Mouse (Mus musculus): Measurements from ENCODE around the gene Plpp7. TPM values are rescaled to one million over a fixed set of nuclear protein-coding genes. Genes with fewer than 3 reads are reported as not detected.
A peak's percentile ranks its signal among the peaks of the same experiment; 100 is the strongest.

Gene Plpp7
- total and polyA plus RNA-seq, 3 experiments, result 0.25 TPM; not detected in 2

- H3K4me1 ChIP-seq (ENCODE audit: control insufficient read depth in 1 of 2, insufficient read depth in 2 of 2), result peaks cover 24 to 54% of the 10 kb centered on the region in 2 experiments
- H3K4me3 ChIP-seq (replicated peaks in 1 of 3; ENCODE audit: low read depth in 2 of 3, low read length in 2 of 3, poor library complexity in 1 of 3), result peak overlapping the region; percentile 40 to 41 (median 40)
- in situ Hi-C loops (cut with MboI; ENCODE audit: low pct_ligation_motif_present, low pct_unique_long_range_greater_than_20kb, low sequenced_read_pairs) (no loop called here), dilution Hi-C loops (cut with MboI; ENCODE audit: extremely low pct_ligation_motif_present, extremely low pct_unique_long_range_greater_than_20kb, low sequenced_read_pairs) (no loop called here)
- H3K4me2 ChIP-seq (ENCODE audit: insufficient read depth, low read depth, poor library complexity, severe bottlenecking), result peak overlapping the region; percentile 87
- no peak for DNase-seq (ENCODE audit: extremely low read depth)
- H3K27me3 ChIP-seq (replicated peaks), result no peaks in the 10 kb centered on the region
- TF ChIP-seq ZMIZ1 (IDR thresholded peaks at IDR 0.05; ENCODE audit: low read depth, low read length), result no peak
- peak; percentile 64 for TF ChIP-seq MAZ (IDR thresholded peaks at IDR 0.05; ENCODE audit: low read depth, low read length)
- TF ChIP-seq JUND (conservative IDR thresholded peaks at IDR 0.05; ENCODE audit: low read depth, low read length), result no peak
- peak; percentile 75; the same call in 1 of the 2 replicates for TF ChIP-seq MEF2A (IDR thresholded peaks at IDR 0.05; ENCODE audit: borderline replicate concordance, low read depth, low read length)
- TF ChIP-seq IRF4 (IDR thresholded peaks at IDR 0.05; ENCODE audit: low read depth, low read length), result peak; percentile 91
- peak; percentile 56 for TF ChIP-seq EP300 (IDR thresholded peaks at IDR 0.05; ENCODE audit: low read length)
- no peak for TF ChIP-seq ZKSCAN1 (IDR thresholded peaks at IDR 0.05; ENCODE audit: borderline replicate concordance, low read depth, low read length)
- peak; percentile 51 for TF ChIP-seq BHLHE40 (IDR thresholded peaks at IDR 0.05; ENCODE audit: low read depth, low read length)
- TF ChIP-seq MXI1 (IDR thresholded peaks at IDR 0.05; ENCODE audit: low read depth, low read length), result peak; percentile 17; the same call in 1 of the 2 replicates
- no peak; the same call in 1 of the 2 replicates for TF ChIP-seq TCF12 (IDR thresholded peaks at IDR 0.05; ENCODE audit: low read depth, low read length)
- TF ChIP-seq ETS1 (conservative IDR thresholded peaks at IDR 0.05; ENCODE audit: low read depth, low read length), result peak; percentile 48
- peaks cover 3% of the 10 kb centered on the region for H3K9me3 ChIP-seq (replicated peaks; ENCODE audit: low read length)
- peaks cover 93% of the 10 kb centered on the region for H3K79me2 ChIP-seq (replicated peaks; ENCODE audit: control insufficient read depth, extremely low read depth, insufficient read depth, poor library complexity, severe bottlenecking)
- peak overlapping the region; percentile 84 for H3K9ac ChIP-seq (ENCODE audit: insufficient read depth, low read depth)
- H3K36me3 ChIP-seq (replicated peaks in 1 of 2; ENCODE audit: control insufficient read depth in 1 of 2, insufficient read depth in 1 of 2, low read length in 1 of 2), result peaks cover 0 to 39% of the 10 kb centered on the region in 2 experiments
- H3K27ac ChIP-seq (ENCODE audit: insufficient read depth, low read depth), result peak overlapping the region; percentile 72
Measured at GRCm38 (mm10) chr2:32155614-32156013, 60.3 kb downstream of the Plpp7 start.

- H3K36me3 ChIP-seq (replicated peaks in 1 of 2; ENCODE audit: control insufficient read depth in 1 of 2, insufficient read depth in 1 of 2, low read length in 1 of 2), result peaks cover 0 to 47% of the 10 kb centered on the region in 2 experiments
- H3K4me3 ChIP-seq (replicated peaks in 1 of 3; ENCODE audit: low read depth in 2 of 3, low read length in 2 of 3, poor library complexity in 1 of 3), result peak overlapping the region in 2 of 3 experiments; percentile 0 to 41
- peak overlapping the region; percentile 87 for H3K4me2 ChIP-seq (ENCODE audit: insufficient read depth, low read depth, poor library complexity, severe bottlenecking)
- peak overlapping the region; percentile 84; the same call in 1 of the 2 replicates for H3K9ac ChIP-seq (ENCODE audit: insufficient read depth, low read depth)
- H3K9me3 ChIP-seq (replicated peaks; ENCODE audit: low read length), result peaks cover 5% of the 10 kb centered on the region
- in situ Hi-C loops (cut with MboI; ENCODE audit: low pct_ligation_motif_present, low pct_unique_long_range_greater_than_20kb, low sequenced_read_pairs) (no loop called here), dilution Hi-C loops (cut with MboI; ENCODE audit: extremely low pct_ligation_motif_present, extremely low pct_unique_long_range_greater_than_20kb, low sequenced_read_pairs) (no loop called here)
- peaks cover 29 to 61% of the 10 kb centered on the region in 2 experiments for H3K4me1 ChIP-seq (ENCODE audit: control insufficient read depth in 1 of 2, insufficient read depth in 2 of 2)
- DNase-seq (ENCODE audit: extremely low read depth), result no peak
- H3K27ac ChIP-seq (ENCODE audit: insufficient read depth, low read depth), result peak overlapping the region; percentile 49; the same call in 1 of the 2 replicates
- H3K27me3 ChIP-seq (replicated peaks), result no peaks in the 10 kb centered on the region
- TF ChIP-seq ELF1 (IDR thresholded peaks at IDR 0.05; ENCODE audit: low read depth, low read length), result no peak
- no peak for TF ChIP-seq ETS1 (conservative IDR thresholded peaks at IDR 0.05; ENCODE audit: low read depth, low read length)
- TF ChIP-seq MEF2A (IDR thresholded peaks at IDR 0.05; ENCODE audit: borderline replicate concordance, low read depth, low read length), result no peak
- peaks cover 99% of the 10 kb centered on the region for H3K79me2 ChIP-seq (replicated peaks; ENCODE audit: control insufficient read depth, extremely low read depth, insufficient read depth, poor library complexity, severe bottlenecking)
Measured at GRCm38 (mm10) chr2:32156645-32157044, 61.3 kb downstream of the Plpp7 start.

GRCm38 (mm10) chr2:32157328-32157727 lies 62.0 kb downstream of the Plpp7 start:
- H3K27me3 ChIP-seq (replicated peaks), result no peaks in the 10 kb centered on the region
- TF ChIP-seq BHLHE40 (IDR thresholded peaks at IDR 0.05; ENCODE audit: low read depth, low read length), result no peak
- in situ Hi-C loops (cut with MboI; ENCODE audit: low pct_ligation_motif_present, low pct_unique_long_range_greater_than_20kb, low sequenced_read_pairs), result no loop called here
- H3K79me2 ChIP-seq (replicated peaks; ENCODE audit: control insufficient read depth, extremely low read depth, insufficient read depth, poor library complexity, severe bottlenecking), result peaks cover 99% of the 10 kb centered on the region
- peaks cover 0 to 47% of the 10 kb centered on the region in 2 experiments for H3K36me3 ChIP-seq (replicated peaks in 1 of 2; ENCODE audit: control insufficient read depth in 1 of 2, insufficient read depth in 1 of 2, low read length in 1 of 2)
- DNase-seq (ENCODE audit: extremely low read depth), result no peak
- peaks cover 5% of the 10 kb centered on the region for H3K9me3 ChIP-seq (replicated peaks; ENCODE audit: low read length)
- H3K9ac ChIP-seq (ENCODE audit: insufficient read depth, low read depth), result no peak overlapping the region
- no peak overlapping the region for H3K4me3 ChIP-seq (replicated peaks in 1 of 3; ENCODE audit: low read depth in 2 of 3, low read length in 2 of 3, poor library complexity in 1 of 3)
- dilution Hi-C loops (cut with MboI; ENCODE audit: extremely low pct_ligation_motif_present, extremely low pct_unique_long_range_greater_than_20kb, low sequenced_read_pairs), result no loop called here
- no peak overlapping the region for H3K27ac ChIP-seq (ENCODE audit: insufficient read depth, low read depth)
- peak overlapping the region; percentile 87; the same call in 1 of the 2 replicates for H3K4me2 ChIP-seq (ENCODE audit: insufficient read depth, low read depth, poor library complexity, severe bottlenecking)
- peaks cover 30 to 68% of the 10 kb centered on the region in 2 experiments for H3K4me1 ChIP-seq (ENCODE audit: control insufficient read depth in 1 of 2, insufficient read depth in 2 of 2)

Measured in CH12.LX (cell line).